Mouse (Mus musculus) CD4-positive, CD25-positive, alpha-beta regulatory T cell, adult 9 weeks (primary cell): ENCODE results near the gene Zfp773. TPM values are rescaled to one million over a fixed set of nuclear protein-coding genes. Genes with fewer than 3 reads are reported as not detected.

Experiments
- polyA plus RNA-seq: library from polyadenylated mRNA; unstranded; fragments of 100-300 nt; shearing (Covaris generic); gene quantifications from one replicate; pipeline ENCODE4 v1.2.1, GENCODE M21; 2017

The Zfp773 gene
- polyA plus RNA-seq, result 15.4 TPM

DNA sequence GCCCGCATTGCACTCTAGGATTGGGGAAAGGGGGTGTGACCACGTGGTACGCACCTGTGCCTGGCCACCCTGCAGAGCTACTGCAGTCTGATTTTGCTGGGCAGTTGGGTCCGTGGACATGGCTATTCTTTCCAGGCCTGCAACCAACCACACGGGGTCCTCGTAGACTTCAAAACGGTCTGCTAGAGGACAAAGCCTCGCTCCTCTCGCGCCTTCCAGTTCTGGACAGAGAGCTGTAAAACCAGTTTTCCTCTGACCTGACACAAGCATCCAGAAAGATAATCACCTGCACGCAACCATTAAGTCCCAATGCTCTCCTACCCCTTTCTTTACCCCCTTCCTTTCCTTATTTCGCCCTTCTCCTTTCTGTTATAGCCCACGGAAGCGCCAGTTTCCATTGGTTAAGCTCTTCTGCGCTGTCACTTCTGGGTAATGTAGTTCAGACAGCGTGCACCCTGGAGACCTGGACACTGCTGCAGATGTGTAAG, at the start of gene Zfp773:
Zfp773 (minus strand) TSS at position 377 of the 488 bp plus-strand sequence.

GRCm38 (mm10) chr7:7171227-7172147, 34.9 kb upstream of the Zfp773 start, which contains the start of gene Zfp418:
Zfp418 (plus strand) TSS chr7:7171330.

GRCm38 (mm10) chr7:7120921-7121601, 15.5 kb downstream of the Zfp773 start, which contains the start of gene Zfp954:
Zfp954 (minus strand) TSS chr7:7121488.

Other genes with a start within 250 kb of the Zfp773 start
- not detected for gene Aurkc, start 141.5 kb downstream of the Zfp773 start, polyA plus RNA-seq
- 45.0 TPM for gene Zfp954, start 15.3 kb downstream of the Zfp773 start, polyA plus RNA-seq
- 5.6 TPM for gene Zfp418, start 34.6 kb upstream of the Zfp773 start, polyA plus RNA-seq
- gene Zfp772, start 73.2 kb upstream of the Zfp773 start, polyA plus RNA-seq, result 5.2 TPM
- 1.1 TPM for gene Vmn2r29, start 110.6 kb upstream of the Zfp773 start, polyA plus RNA-seq
- 1.8 TPM for gene Gm45844, start 141.5 kb upstream of the Zfp773 start, polyA plus RNA-seq
- 89.9 TPM for gene Clcn4, start 164.1 kb upstream of the Zfp773 start, polyA plus RNA-seq
- gene Vmn2r30, start 200.9 kb upstream of the Zfp773 start, polyA plus RNA-seq, result not detected
- not detected for gene Gm45783, start 237.8 kb upstream of the Zfp773 start, polyA plus RNA-seq